Mouse (Mus musculus) forebrain, postnatal 0 days (tissue): ENCODE results near the gene Ptprm. TPM values are rescaled to one million over a fixed set of nuclear protein-coding genes. Genes with fewer than 3 reads are reported as not detected.

Experiments used
- ATAC-seq: fragments of 200-750 bp; cut with Nextera tagmentation; 2 replicates; pipeline ENCODE4 v1.8.0; 2017; ENCODE audit warnings: mild to moderate bottlenecking, moderate library complexity
- DNase-seq: peaks from one replicate; pipeline ENCODE4 v3.0.0-alpha.2; 2015
- H3K27ac ChIP-seq: fragments of 300-500 bp; sonication (generic); 2 replicates; pipeline ENCODE4 v1.5.1; 2014; ENCODE audit warnings: low read depth, mild to moderate bottlenecking, antibody characterized with exemption, low read length, moderate library complexity, mixed read lengths
- H3K27me3 ChIP-seq: fragments of 300-500 bp; sonication (generic); 2 replicates; pipeline ENCODE4 v1.6.1; 2014; ENCODE audit warnings: mild to moderate bottlenecking, low read length, mixed read lengths; ENCODE audit not compliant: insufficient read depth
- H3K36me3 ChIP-seq: fragments of 300-500 bp; sonication (generic); 2 replicates; pipeline ENCODE4 v1.6.1; 2014; ENCODE audit warnings: mild to moderate bottlenecking, moderate library complexity; ENCODE audit not compliant: insufficient read depth
- H3K4me1 ChIP-seq: fragments of 300-500 bp; sonication (generic); 2 replicates; pipeline ENCODE4 v1.6.1; 2014; ENCODE audit warnings: antibody characterized with exemption; ENCODE audit not compliant: insufficient read depth
- H3K4me2 ChIP-seq: fragments of 300-500 bp; sonication (generic); 2 replicates; pipeline ENCODE4 v1.6.1; 2014; ENCODE audit warnings: low read depth, mild to moderate bottlenecking, moderate library complexity
- H3K4me3 ChIP-seq: fragments of 300-500 bp; sonication (generic); 2 replicates; pipeline ENCODE4 v1.5.1; 2014; ENCODE audit warnings: low read depth, low read length, mixed read lengths
- H3K9ac ChIP-seq: fragments of 300-500 bp; sonication (generic); 2 replicates; pipeline ENCODE4 v1.6.1; 2014; ENCODE audit warnings: mild to moderate bottlenecking
- H3K9me3 ChIP-seq: fragments of 300-500 bp; sonication (generic); 2 replicates; pipeline ENCODE4 v1.6.1; 2016; ENCODE audit warnings: low read length
- CTCF ChIP-seq: sonication (generic); IDR thresholded peaks from 2 replicates; pipeline ENCODE4 v1.5.1; 2016; ENCODE audit warnings: antibody characterized with exemption, control low read depth, low read depth
- WGBS: fragments of 180-500 bp; shearing (Covaris S2); extraction: QIAGEN DNeasy Blood & Tissue Kit; methylation state at CpG from one replicate; pipeline ENCODE4 v1.1.7; 2014; 5-methylcytosine and 5-hydroxymethylcytosine counted together
- polyA plus RNA-seq: library from polyadenylated mRNA; unstranded; fragments of >200 nt; fragmentation: Nextera tagmentation; extraction: Ambion mirVana; gene quantifications from 2 replicates; pipeline ENCODE4 v1.2.1, GENCODE M21; 2015
- total RNA-seq: library from RNA; depleted of rRNA; stranded (reverse); fragments of >200 nt; gene quantifications from 2 replicates; pipeline ENCODE4 v1.2.3, GENCODE M21; 2014

Gene Ptprm
- total and polyA plus RNA-seq, 2 experiments from 2014 or later: 12.9 to 33.2 TPM

DNA sequence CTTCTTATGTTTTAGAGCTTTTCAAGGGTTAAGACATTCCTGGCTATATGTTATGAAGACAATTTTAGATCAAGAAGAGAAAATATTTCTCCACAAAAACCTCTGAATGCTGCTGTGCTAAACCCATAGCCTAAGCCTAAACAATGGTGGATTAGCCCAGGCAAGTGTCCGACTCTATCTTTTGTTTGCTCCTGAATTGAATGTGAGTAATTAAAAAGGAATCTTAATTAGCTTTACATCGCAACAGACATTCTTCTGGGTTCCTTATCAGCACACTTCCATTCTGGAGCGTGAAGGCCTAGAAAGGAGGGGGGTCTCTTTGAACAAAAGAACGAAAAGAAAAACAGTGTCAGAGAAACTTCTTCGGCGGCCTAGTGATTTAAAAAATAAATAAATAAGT lies 439.6 kb downstream of the Ptprm start:
- WGBS: 13% methylated on average over 6 of the region's 6 CpGs
- Histone ChIP-seq H3K27me3 (no peaks in the 10 kb centered on the region), H3K9ac (no peak overlapping the region), H3K4me3 (no peak overlapping the region), H3K9me3 (no peaks in the 10 kb centered on the region), H3K27ac (no peak overlapping the region), H3K4me2 (no peak overlapping the region), H3K4me1 (no peaks in the 10 kb centered on the region), H3K36me3 (no peaks in the 10 kb centered on the region)
- TF ChIP-seq CTCF: no peak
- ATAC-seq (no peak), DNase-seq (no peak)

DNA sequence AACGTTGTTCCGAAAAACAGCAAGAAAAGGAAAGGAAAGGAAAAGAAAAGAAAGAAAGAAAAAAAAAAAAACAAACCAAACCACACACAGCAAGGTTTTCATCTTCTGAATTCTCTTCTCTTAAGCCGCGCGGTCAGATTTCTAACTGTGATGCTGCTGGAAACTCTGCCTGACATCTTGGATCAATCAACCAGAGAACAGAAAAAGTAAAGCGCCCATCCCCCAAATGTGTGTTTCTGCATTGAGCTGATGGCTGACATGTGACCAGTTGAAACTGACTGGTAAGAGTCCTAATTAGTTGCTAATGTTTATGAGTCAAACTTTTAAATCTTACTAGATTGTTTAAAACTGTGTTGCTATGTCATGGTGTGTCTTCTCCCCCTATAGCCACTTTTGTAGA lies 441.7 kb downstream of the Ptprm start:
- TF ChIP-seq CTCF: no peak
- no peak overlapping the region for H3K9ac ChIP-seq
- no peaks in the 10 kb centered on the region for H3K36me3 ChIP-seq
- 88% methylated on average over 6 of the region's 6 CpGs for WGBS
- DNase-seq (no peak), ATAC-seq (no peak)
- no peaks in the 10 kb centered on the region for H3K27me3 ChIP-seq
- no peak overlapping the region for H3K27ac ChIP-seq
- H3K4me3 ChIP-seq: no peak overlapping the region
- H3K9me3 ChIP-seq: no peaks in the 10 kb centered on the region
- no peak overlapping the region for H3K4me2 ChIP-seq
- no peaks in the 10 kb centered on the region for H3K4me1 ChIP-seq

DNA sequence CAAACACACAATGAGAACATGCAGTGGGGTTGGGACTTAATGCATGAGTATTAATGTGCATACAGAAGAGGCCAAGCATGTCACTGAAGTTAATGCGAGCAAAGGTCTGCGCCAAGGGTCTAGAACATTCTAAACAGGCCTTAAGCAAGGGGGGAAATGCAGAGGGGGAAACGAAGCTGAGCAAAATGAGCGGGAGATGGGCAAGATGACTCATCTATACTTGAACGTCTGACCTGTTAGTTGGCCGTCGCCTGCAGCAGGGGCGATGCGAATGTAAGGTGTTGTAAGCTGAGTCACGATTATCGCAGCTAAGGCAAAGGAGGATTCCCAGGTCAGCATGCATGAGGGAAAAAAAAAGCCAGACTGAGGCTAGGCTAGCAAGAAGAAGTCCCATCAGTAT lies 442.1 kb downstream of the Ptprm start:
- Histone ChIP-seq H3K27me3 (no peaks in the 10 kb centered on the region), H3K4me2 (no peak overlapping the region), H3K27ac (no peak overlapping the region), H3K4me3 (no peak overlapping the region), H3K9me3 (no peaks in the 10 kb centered on the region), H3K36me3 (no peaks in the 10 kb centered on the region), H3K4me1 (no peaks in the 10 kb centered on the region), H3K9ac (no peak overlapping the region)
- 91% methylated on average over 11 of the region's 11 CpGs for WGBS
- no peak for DNase-seq
- ATAC-seq: no peak
- no peak for TF ChIP-seq CTCF

DNA sequence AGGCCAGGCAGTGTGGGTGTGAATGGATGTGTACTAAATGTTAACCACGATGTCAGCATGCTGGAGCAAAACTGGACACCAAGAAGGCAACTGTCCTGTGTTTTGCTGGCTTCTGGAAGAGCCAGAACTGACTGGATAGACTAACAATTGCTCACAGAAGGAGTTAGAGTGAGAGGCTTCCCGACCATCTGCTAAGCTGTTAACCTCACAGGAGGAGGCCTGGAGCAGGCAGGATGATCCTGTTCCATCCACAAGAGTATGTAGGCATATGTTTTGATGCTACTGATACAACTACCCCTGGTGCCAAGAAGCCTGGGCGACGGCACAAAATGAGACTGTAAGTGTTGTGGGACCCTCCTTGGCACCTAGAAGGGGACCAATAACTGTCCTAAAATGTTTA lies 444.4 kb downstream of the Ptprm start:
- H3K27me3 ChIP-seq: no peaks in the 10 kb centered on the region
- H3K4me1 ChIP-seq: no peaks in the 10 kb centered on the region
- 65% methylated on average over 4 of the region's 4 CpGs for WGBS
- H3K4me3 ChIP-seq: no peak overlapping the region
- ATAC-seq (no peak), DNase-seq (no peak)
- H3K4me2 ChIP-seq: no peak overlapping the region
- H3K9ac ChIP-seq: no peak overlapping the region
- TF ChIP-seq CTCF: no peak
- no peaks in the 10 kb centered on the region for H3K36me3 ChIP-seq
- H3K9me3 ChIP-seq: no peaks in the 10 kb centered on the region
- no peak overlapping the region for H3K27ac ChIP-seq

DNA sequence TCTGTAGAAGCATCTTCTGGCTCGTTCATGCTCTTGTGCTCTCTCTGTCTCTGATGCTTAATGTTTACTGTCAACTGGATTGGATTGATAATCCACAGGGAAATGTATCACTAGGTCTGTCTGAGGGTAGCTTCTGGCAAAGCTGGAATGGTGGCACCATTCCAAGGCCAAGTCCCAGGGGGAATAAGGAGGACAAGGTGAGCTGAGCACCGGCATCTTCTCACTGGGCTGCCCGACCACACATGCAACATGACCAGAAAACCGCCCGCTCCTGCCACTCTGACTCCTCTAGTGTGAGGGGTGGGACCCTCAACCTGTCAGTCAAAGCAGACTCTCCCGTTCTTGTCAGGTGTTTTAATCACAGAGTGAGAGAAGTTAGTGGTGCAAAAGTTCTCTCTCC lies 445.3 kb downstream of the Ptprm start:
- no peak for ATAC-seq
- Histone ChIP-seq H3K9ac (no peak overlapping the region), H3K4me1 (no peaks in the 10 kb centered on the region), H3K27me3 (no peaks in the 10 kb centered on the region), H3K4me3 (no peak overlapping the region), H3K27ac (no peak overlapping the region), H3K36me3 (no peaks in the 10 kb centered on the region), H3K9me3 (no peaks in the 10 kb centered on the region), H3K4me2 (no peak overlapping the region)
- TF ChIP-seq CTCF: no peak
- no peak for DNase-seq
- 89% methylated on average over 6 of the region's 6 CpGs for WGBS

DNA sequence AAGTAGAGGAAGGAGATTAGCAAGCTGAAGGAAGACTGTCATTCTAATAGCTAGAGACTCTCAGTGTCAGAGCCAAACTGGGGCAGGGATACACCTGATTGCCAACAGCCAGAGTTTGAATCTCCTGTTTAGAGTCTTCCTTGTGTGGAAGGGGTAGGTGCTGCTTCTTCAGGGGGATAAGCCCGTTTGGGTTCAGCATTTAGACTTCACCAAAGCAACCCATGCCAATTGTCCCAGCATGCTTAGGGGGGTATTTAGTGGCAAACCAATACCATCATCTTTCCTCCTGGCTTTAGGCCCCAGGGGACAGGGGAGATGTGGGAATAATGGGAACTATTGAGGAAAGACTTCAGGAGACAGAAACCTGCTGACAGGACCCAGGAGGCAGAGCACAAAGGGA lies 460.1 kb downstream of the Ptprm start:
- Histone ChIP-seq H3K9me3 (no peaks in the 10 kb centered on the region), H3K27ac (no peak overlapping the region), H3K4me1 (no peaks in the 10 kb centered on the region), H3K9ac (no peak overlapping the region), H3K4me3 (no peak overlapping the region), H3K4me2 (no peak overlapping the region), H3K36me3 (no peaks in the 10 kb centered on the region), H3K27me3 (no peaks in the 10 kb centered on the region)
- WGBS: 53% methylated on average over 1 of the region's 1 CpGs
- ATAC-seq: no peak
- DNase-seq: no peak
- no peak for TF ChIP-seq CTCF

DNA sequence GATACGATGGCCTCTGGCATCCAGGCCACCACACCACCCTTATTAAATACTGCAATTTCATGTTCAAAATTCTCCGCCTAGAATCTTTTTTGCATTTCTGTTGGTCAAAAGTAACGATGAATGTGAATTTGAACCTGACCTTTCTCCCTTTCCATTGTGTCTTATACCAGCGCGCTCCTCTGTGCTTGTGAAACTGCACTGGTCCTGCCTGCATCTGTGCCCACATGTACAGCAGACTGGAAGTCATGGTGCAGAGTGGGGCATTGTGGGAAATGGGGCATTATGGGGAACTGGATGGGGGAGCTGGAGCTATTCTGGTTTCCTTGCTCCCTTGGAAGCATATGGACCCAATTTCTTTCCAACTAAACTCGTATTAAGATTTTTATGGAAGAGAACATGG lies 462.3 kb downstream of the Ptprm start:
- TF ChIP-seq CTCF: no peak
- DNase-seq: no peak
- H3K4me3 ChIP-seq: no peak overlapping the region
- no peaks in the 10 kb centered on the region for H3K27me3 ChIP-seq
- H3K9me3 ChIP-seq: no peaks in the 10 kb centered on the region
- H3K9ac ChIP-seq: no peak overlapping the region
- H3K27ac ChIP-seq: no peak overlapping the region
- H3K4me2 ChIP-seq: no peak overlapping the region
- H3K36me3 ChIP-seq: no peaks in the 10 kb centered on the region
- no peak for ATAC-seq
- no peaks in the 10 kb centered on the region for H3K4me1 ChIP-seq
- WGBS: 94% methylated on average over 6 of the region's 6 CpGs
